In the genomic region with DNA sequence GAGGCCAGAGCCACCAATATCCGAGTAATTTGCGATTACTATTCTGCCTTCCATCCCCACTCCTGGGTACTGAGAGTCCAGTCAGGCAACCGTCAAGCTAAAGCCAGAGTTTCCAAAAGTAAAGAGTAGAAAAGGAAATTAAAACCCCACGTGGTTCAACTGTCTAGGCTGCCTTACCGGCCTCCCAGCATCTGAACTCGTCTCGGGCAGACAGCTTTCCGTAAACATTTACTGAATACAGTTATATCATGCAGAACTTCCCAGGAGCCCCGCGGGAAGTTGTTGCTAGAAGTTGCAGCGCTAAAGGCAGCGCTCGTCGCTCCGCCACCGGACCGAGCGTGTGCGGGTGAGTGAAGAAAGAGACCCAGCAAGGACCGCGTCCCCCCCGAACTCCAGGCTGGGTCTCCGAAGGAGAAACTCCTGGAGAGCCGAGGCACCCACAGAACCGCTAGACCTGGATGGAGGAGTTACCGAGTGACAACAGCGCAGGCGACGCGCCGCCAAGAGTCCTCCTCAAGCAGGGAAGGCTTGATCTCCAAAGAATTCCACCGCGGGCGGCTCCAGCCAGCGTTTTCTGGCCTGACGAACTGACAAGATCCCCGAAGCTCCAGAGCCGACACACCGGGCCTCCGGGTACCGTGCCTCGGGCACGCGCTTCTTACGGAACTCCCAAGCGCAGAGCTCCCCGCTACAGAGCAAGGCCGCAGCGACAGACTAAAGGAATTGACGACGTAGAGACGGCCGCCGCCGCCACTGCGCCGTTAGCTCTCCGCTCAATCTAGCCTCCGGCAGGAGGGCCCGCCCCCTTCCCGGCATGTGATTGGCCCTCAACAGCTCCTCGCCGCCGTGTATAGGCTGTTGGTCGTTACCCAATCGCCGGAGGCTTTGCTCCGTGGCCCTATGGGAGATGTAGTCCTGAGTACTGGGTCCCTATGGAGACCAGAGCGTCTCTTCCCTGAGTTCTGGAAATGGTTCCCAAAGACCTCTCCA, we compare ENCODE assay signal across 7 mouse cellular contexts. TPM values are rescaled to one million over a fixed set of nuclear protein-coding genes. Genes with fewer than 3 reads are reported as not detected.
DNase-seq lines count a peak whose midpoint lies in the region; ATAC-seq lines count a peak whose summit lies in the region.

A gene (minus strand): TSS at position 723 of the 990 bp plus-strand sequence.

- peaks cover 13% of the 10 kb centered on the region; the same call in 1 of the 2 replicates for H3K4me1 ChIP-seq in embryonic facial prominence, embryonic 12.5 days
- H3K4me1 ChIP-seq in limb, embryonic 11.5 days (ENCODE audit: control insufficient read depth, insufficient read depth, low read length): no peaks in the 10 kb centered on the region
- peaks cover 13% of the 10 kb centered on the region; the same call in 1 of the 2 replicates for H3K4me1 ChIP-seq in midbrain, embryonic 14.5 days (ENCODE audit: control insufficient read depth, insufficient read depth, low read length)

- H3K27me3 ChIP-seq in embryonic facial prominence, embryonic 12.5 days: no peaks in the 10 kb centered on the region
- H3K27me3 ChIP-seq in limb, embryonic 11.5 days (ENCODE audit: control insufficient read depth, insufficient read depth, low read length): no peaks in the 10 kb centered on the region
- H3K27me3 ChIP-seq in midbrain, embryonic 14.5 days (ENCODE audit: control insufficient read depth, insufficient read depth, low read length): no peaks in the 10 kb centered on the region

- DNase-seq in adrenal gland, postnatal 25 days: peak; percentile 95
- peak; percentile 100 for DNase-seq in heart, adult 11 months
- DNase-seq in kidney, adult 18-20 months: peak; percentile 93
- DNase-seq in limb, embryonic 11.5 days (ENCODE audit: low spot score): peak; percentile 95
- peak; percentile 98 for DNase-seq in midbrain, embryonic 14.5 days
- DNase-seq in spleen, adult 18-20 months: peak; percentile 87 to 91

- no peaks in the 10 kb centered on the region for H3K36me3 ChIP-seq in embryonic facial prominence, embryonic 12.5 days
- no peaks in the 10 kb centered on the region for H3K36me3 ChIP-seq in limb, embryonic 11.5 days (ENCODE audit: control insufficient read depth, insufficient read depth, low read length)
- no peaks in the 10 kb centered on the region for H3K36me3 ChIP-seq in midbrain, embryonic 14.5 days (ENCODE audit: control insufficient read depth, insufficient read depth, low read length)

- H3K4me3 ChIP-seq in embryonic facial prominence, embryonic 12.5 days: peak within 1 kb of the TSS; percentile 71
- peak within 1 kb of the TSS; percentile 73 for H3K4me3 ChIP-seq in limb, embryonic 11.5 days (ENCODE audit: low read depth, low read length)
- peak within 1 kb of the TSS; percentile 76 for H3K4me3 ChIP-seq in midbrain, embryonic 14.5 days (replicated peaks; ENCODE audit: low read depth, low read length)

- peak within 1 kb of the TSS; percentile 90 for H3K27ac ChIP-seq in embryonic facial prominence, embryonic 12.5 days
- H3K27ac ChIP-seq in limb, embryonic 11.5 days (replicated peaks; ENCODE audit: low read depth, low read length): peak within 1 kb of the TSS; percentile 63
- peak within 1 kb of the TSS; percentile 83 for H3K27ac ChIP-seq in midbrain, embryonic 14.5 days (replicated peaks; ENCODE audit: low read depth, low read length)

- ATAC-seq in embryonic facial prominence, embryonic 12.5 days (ENCODE audit: insufficient number of reproducible peaks, insufficient read depth, low FRiP score, low TSS enrichment): peak; percentile 100
- ATAC-seq in limb, embryonic 11.5 days (ENCODE audit: insufficient number of reproducible peaks, low FRiP score, low TSS enrichment, low read depth): peak; percentile 100
- ATAC-seq in midbrain, embryonic 14.5 days (ENCODE audit: low FRiP score, low TSS enrichment): peak; percentile 100

- no peaks in the 10 kb centered on the region for H3K9me3 ChIP-seq in embryonic facial prominence, embryonic 12.5 days
- H3K9me3 ChIP-seq in limb, embryonic 11.5 days (ENCODE audit: control insufficient read depth, low read length): no peaks in the 10 kb centered on the region
- peaks cover 3% of the 10 kb centered on the region; the same call in 1 of the 2 replicates for H3K9me3 ChIP-seq in midbrain, embryonic 14.5 days (ENCODE audit: control insufficient read depth, low read length)

- peak within 1 kb of the TSS; percentile 50 for H3K4me2 ChIP-seq in embryonic facial prominence, embryonic 12.5 days (replicated peaks)
- H3K4me2 ChIP-seq in limb, embryonic 11.5 days (ENCODE audit: low read depth, severe bottlenecking): peak within 1 kb of the TSS; percentile 50
- H3K4me2 ChIP-seq in midbrain, embryonic 14.5 days (ENCODE audit: low read length): peak within 1 kb of the TSS; percentile 76

- WGBS in embryonic facial prominence, embryonic 12.5 days: under 1% methylated on average over 69 of the region's 69 CpGs
- WGBS in limb, embryonic 11.5 days: under 1% methylated on average over 69 of the region's 69 CpGs
- under 1% methylated on average over 69 of the region's 69 CpGs for WGBS in midbrain, embryonic 14.5 days

- peak within 1 kb of the TSS; percentile 82 for H3K9ac ChIP-seq in embryonic facial prominence, embryonic 12.5 days
- peak within 1 kb of the TSS; percentile 83 for H3K9ac ChIP-seq in limb, embryonic 11.5 days (ENCODE audit: low read length)
- peak within 1 kb of the TSS; percentile 70 for H3K9ac ChIP-seq in midbrain, embryonic 14.5 days (replicated peaks; ENCODE audit: low read length)

RNA-seq across cellular contexts. Expression of the gene that starts here (rescaled TPM):
- 21.4 and 26.1 TPM in 2 replicates for total RNA-seq in adrenal gland, postnatal 25 days (2021)
- 21.6 and 22.4 TPM in 2 replicates for polyA plus RNA-seq in embryonic facial prominence, embryonic 12.5 days (2016; fragmentation: Nextera tagmentation; extraction: Ambion mirVana)
- polyA plus RNA-seq in limb, embryonic 11.5 days (2014; fragmentation: Nextera tagmentation; extraction: Ambion mirVana): 21.4 and 25.9 TPM in 2 replicates
- 2.0 and 6.2 TPM in 2 replicates for polyA plus RNA-seq in midbrain, embryonic 14.5 days (2014; fragmentation: Nextera tagmentation; extraction: Ambion mirVana)

Comparison
In these comparisons a context has a peak if more than half of its experiments do, and no peak if none do; other contexts are left out.
1. Peak in every context shown above with its lines: DNase-seq, ATAC-seq, H3K4me3 ChIP-seq and H3K27ac ChIP-seq.